Mouse (Mus musculus): ENCODE results near the gene Ttc22. TPM values are rescaled to one million over a fixed set of nuclear protein-coding genes. Genes with fewer than 3 reads are reported as not detected.

Ttc22 gene
- polyA plus RNA-seq, 1 experiment, result not detected

GRCm38 (mm10) chr4:106606639-106607554, 15.3 kb upstream of the Ttc22 start:
- no peak for TF ChIP-seq GATA1 (IDR thresholded peaks at IDR 0.05; ENCODE audit: low read length)

GRCm38 (mm10) chr4:106607905-106608304, 14.3 kb upstream of the Ttc22 start:
- TF ChIP-seq GATA1 (IDR thresholded peaks at IDR 0.05; ENCODE audit: low read length), result no peak

GRCm38 (mm10) chr4:106613105-106613504, 9.1 kb upstream of the Ttc22 start:
- no peak for TF ChIP-seq GATA1 (IDR thresholded peaks at IDR 0.05; ENCODE audit: low read length)

GRCm38 (mm10) chr4:106613560-106613959, 8.7 kb upstream of the Ttc22 start:
- peak; percentile 37 for TF ChIP-seq GATA1 (IDR thresholded peaks at IDR 0.05; ENCODE audit: low read length)

- TF ChIP-seq GATA1 (IDR thresholded peaks at IDR 0.05; ENCODE audit: low read length), result no peak
Measured at GRCm38 (mm10) chr4:106614180-106614797, 7.9 kb upstream of the Ttc22 start.

GRCm38 (mm10) chr4:106614881-106615280, 7.4 kb upstream of the Ttc22 start:
- no peak for TF ChIP-seq GATA1 (IDR thresholded peaks at IDR 0.05; ENCODE audit: low read length)

GRCm38 (mm10) chr4:106615637-106616036, 6.6 kb upstream of the Ttc22 start:
- no peak for TF ChIP-seq GATA1 (IDR thresholded peaks at IDR 0.05; ENCODE audit: low read length)

GRCm38 (mm10) chr4:106617056-106617455, 5.2 kb upstream of the Ttc22 start, which contains the start of gene Lexm:
TSS of gene Lexm (minus strand) at chr4:106617241.
- no peak for TF ChIP-seq GATA1 (IDR thresholded peaks at IDR 0.05; ENCODE audit: low read length)

GRCm38 (mm10) chr4:106618898-106619297, 3.3 kb upstream of the Ttc22 start:
- no peak for TF ChIP-seq GATA1 (IDR thresholded peaks at IDR 0.05; ENCODE audit: low read length)

- TF ChIP-seq GATA1 (IDR thresholded peaks at IDR 0.05; ENCODE audit: low read length), result no peak
Measured at GRCm38 (mm10) chr4:106621428-106621827, 804 bp upstream of the Ttc22 start.

GRCm38 (mm10) chr4:106622712-106623111, 480 bp downstream of the Ttc22 start:
- TF ChIP-seq GATA1 (IDR thresholded peaks at IDR 0.05; ENCODE audit: low read length), result no peak

- no peak for TF ChIP-seq GATA1 (IDR thresholded peaks at IDR 0.05; ENCODE audit: low read length)
Measured at GRCm38 (mm10) chr4:106624271-106624670, 2.0 kb downstream of the Ttc22 start.

GRCm38 (mm10) chr4:106627809-106628208, 5.6 kb downstream of the Ttc22 start:
- TF ChIP-seq GATA1 (IDR thresholded peaks at IDR 0.05; ENCODE audit: low read length), result no peak

- no peak for TF ChIP-seq GATA1 (IDR thresholded peaks at IDR 0.05; ENCODE audit: low read length)
Measured at GRCm38 (mm10) chr4:106628650-106629360, 6.6 kb downstream of the Ttc22 start.

GRCm38 (mm10) chr4:106629374-106629773, 7.1 kb downstream of the Ttc22 start:
- no peak for TF ChIP-seq GATA1 (IDR thresholded peaks at IDR 0.05; ENCODE audit: low read length)

Data from G1E-ER4 (cell line).